Mouse (Mus musculus) thymus, postnatal 4 days (tissue): ENCODE data around the gene Slc35a1.

Experiments
- DNase-seq: peaks from one replicate; pipeline ENCODE4 v3.0.0; 2021

Slc35a1 gene

GRCm38 (mm10) chr4:34644779-34645178, 42.5 kb downstream of the Slc35a1 start:
- DNase-seq, result no peak

GRCm38 (mm10) chr4:34640731-34641130, 46.5 kb downstream of the Slc35a1 start:
- DNase-seq, result no peak

- no peak for DNase-seq
Observed at GRCm38 (mm10) chr4:34639745-34640364, 47.4 kb downstream of the Slc35a1 start.

- DNase-seq, result no peak
Observed at GRCm38 (mm10) chr4:34637851-34638250, 49.4 kb downstream of the Slc35a1 start.

- DNase-seq, result no peak
Observed at GRCm38 (mm10) chr4:34637386-34637785, 49.9 kb downstream of the Slc35a1 start.

- no peak for DNase-seq
Observed at GRCm38 (mm10) chr4:34636036-34636435, 51.2 kb downstream of the Slc35a1 start.

- DNase-seq, result no peak
Observed at GRCm38 (mm10) chr4:34634129-34634528, 53.1 kb downstream of the Slc35a1 start.

GRCm38 (mm10) chr4:34629956-34630355, 57.3 kb downstream of the Slc35a1 start:
- no peak for DNase-seq

- no peak for DNase-seq
Observed at GRCm38 (mm10) chr4:34626401-34626800, 60.8 kb downstream of the Slc35a1 start.

- DNase-seq, result no peak
Observed at GRCm38 (mm10) chr4:34625556-34625955, 61.7 kb downstream of the Slc35a1 start.

GRCm38 (mm10) chr4:34616146-34616545, 71.1 kb downstream of the Slc35a1 start:
- no peak for DNase-seq

- DNase-seq, result peak; percentile 23
Observed at GRCm38 (mm10) chr4:34615303-34615702, 71.9 kb downstream of the Slc35a1 start.

- DNase-seq, result peak; percentile 95
Observed at GRCm38 (mm10) chr4:34614630-34615094, 72.6 kb downstream of the Slc35a1 start, which contains the start of the genes Orc3 and Rars2. Gene Orc3 (minus strand): TSS chr4:34614944. Gene Rars2 (plus strand): TSS chr4:34614957.

GRCm38 (mm10) chr4:34613571-34614145, 73.6 kb downstream of the Slc35a1 start:
- DNase-seq, result no peak
